Mouse (Mus musculus) embryonic fibroblast, embryonic 13.5 days (primary cell): ENCODE measurements at regions not wholly inside any gene's neighbourhood (a gene's known extent, or its start where the extent isn't known, plus 50 kb on each side); places are given as distances from the start of the nearest gene placed in this dataset.

Experiments used
- CTCF ChIP-seq: IDR thresholded peaks from 2 replicates; pipeline ENCODE4 v1.5.1; 2011; ENCODE audit warnings: mild to moderate bottlenecking, control low read depth, low read length, moderate library complexity, borderline replicate concordance; ENCODE audit not compliant: insufficient read depth
- POLR2A ChIP-seq: IDR thresholded peaks from 2 replicates; pipeline ENCODE4 v1.6.1; 2011; ENCODE audit warnings: low read depth, mild to moderate bottlenecking, control low read depth, low read length, moderate library complexity

DNA sequence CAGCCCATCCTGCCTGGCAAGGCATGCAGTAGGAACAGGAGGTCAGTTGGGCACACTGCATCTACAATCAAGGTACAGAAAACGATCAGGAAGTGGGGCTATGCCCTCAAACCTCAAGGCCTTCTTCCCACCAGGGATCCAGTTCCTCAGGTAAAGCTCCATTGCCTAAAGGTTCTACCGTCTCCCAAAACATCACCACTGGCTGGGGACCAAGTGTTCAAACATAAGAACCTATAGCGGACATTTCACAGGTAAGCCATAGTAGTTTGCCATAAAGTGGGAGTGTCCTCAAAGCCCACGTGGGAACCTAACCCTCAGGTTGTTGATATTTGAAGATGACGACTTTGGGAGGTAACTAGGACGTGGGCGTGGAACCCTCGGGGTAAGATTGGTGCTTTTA, 72.3 kb upstream of the Map1b start:
- TF ChIP-seq CTCF (no peak), POLR2A (no peak)
